Mouse (Mus musculus) stomach, embryonic 16.5 days (tissue): Measurements from ENCODE around the gene Mlst8. TPM values are rescaled to one million over a fixed set of nuclear protein-coding genes. Genes with fewer than 3 reads are reported as not detected.

Experiments
- ATAC-seq: fragments of 200-750 bp; cut with Nextera tagmentation; 2 replicates; pipeline ENCODE4 v1.8.0; 2017; ENCODE audit warnings: moderate number of reproducible peaks, moderate TSS enrichment; ENCODE audit not compliant: insufficient read depth, low FRiP score
- H3K27ac ChIP-seq: fragments of 300-500 bp; sonication (generic); 2 replicates; pipeline ENCODE4 v1.5.1; 2014; ENCODE audit warnings: low read length
- H3K27me3 ChIP-seq: fragments of 300-500 bp; sonication (generic); 2 replicates; pipeline ENCODE4 v1.6.1; 2014; ENCODE audit warnings: low read length, control low read depth, mixed read lengths; ENCODE audit not compliant: control insufficient read depth, insufficient read depth
- H3K36me3 ChIP-seq: fragments of 300-500 bp; sonication (generic); 2 replicates; pipeline ENCODE4 v1.6.1; 2014; ENCODE audit warnings: low read length; ENCODE audit not compliant: control insufficient read depth, insufficient read depth
- H3K4me1 ChIP-seq: fragments of 300-500 bp; sonication (generic); 2 replicates; pipeline ENCODE4 v1.6.1; 2014; ENCODE audit warnings: low read length, control low read depth, mixed read lengths; ENCODE audit not compliant: control insufficient read depth, insufficient read depth
- H3K4me2 ChIP-seq: fragments of 300-500 bp; sonication (generic); 2 replicates; pipeline ENCODE4 v1.6.1; 2014; ENCODE audit warnings: low read depth, low read length, mixed read lengths
- H3K4me3 ChIP-seq: fragments of 300-500 bp; sonication (generic); replicated peaks from 2 replicates; pipeline ENCODE4 v1.5.1; 2014; ENCODE audit warnings: mild to moderate bottlenecking, low read length
- H3K9ac ChIP-seq: fragments of 300-500 bp; sonication (generic); 2 replicates; pipeline ENCODE4 v1.6.1; 2014; ENCODE audit warnings: low read length
- H3K9me3 ChIP-seq: fragments of 300-500 bp; sonication (generic); replicated peaks from 2 replicates; pipeline ENCODE4 v1.6.1; 2016; ENCODE audit warnings: low read length, control low read depth; ENCODE audit not compliant: control insufficient read depth
- WGBS: fragments of 180-500 bp; shearing (Covaris S2); extraction: QIAGEN DNeasy Blood & Tissue Kit; methylation state at CpG from one replicate; pipeline ENCODE4 v1.1.7; 2014; 5-methylcytosine and 5-hydroxymethylcytosine counted together
- polyA plus RNA-seq: library from polyadenylated mRNA; unstranded; fragments of >200 nt; fragmentation: Nextera tagmentation; extraction: Ambion mirVana; gene quantifications from 2 replicates; pipeline ENCODE4 v1.2.1, GENCODE M21; 2015

Gene Mlst8
- polyA plus RNA-seq, 1 experiment from 2014 or later = 29.0 TPM

DNA sequence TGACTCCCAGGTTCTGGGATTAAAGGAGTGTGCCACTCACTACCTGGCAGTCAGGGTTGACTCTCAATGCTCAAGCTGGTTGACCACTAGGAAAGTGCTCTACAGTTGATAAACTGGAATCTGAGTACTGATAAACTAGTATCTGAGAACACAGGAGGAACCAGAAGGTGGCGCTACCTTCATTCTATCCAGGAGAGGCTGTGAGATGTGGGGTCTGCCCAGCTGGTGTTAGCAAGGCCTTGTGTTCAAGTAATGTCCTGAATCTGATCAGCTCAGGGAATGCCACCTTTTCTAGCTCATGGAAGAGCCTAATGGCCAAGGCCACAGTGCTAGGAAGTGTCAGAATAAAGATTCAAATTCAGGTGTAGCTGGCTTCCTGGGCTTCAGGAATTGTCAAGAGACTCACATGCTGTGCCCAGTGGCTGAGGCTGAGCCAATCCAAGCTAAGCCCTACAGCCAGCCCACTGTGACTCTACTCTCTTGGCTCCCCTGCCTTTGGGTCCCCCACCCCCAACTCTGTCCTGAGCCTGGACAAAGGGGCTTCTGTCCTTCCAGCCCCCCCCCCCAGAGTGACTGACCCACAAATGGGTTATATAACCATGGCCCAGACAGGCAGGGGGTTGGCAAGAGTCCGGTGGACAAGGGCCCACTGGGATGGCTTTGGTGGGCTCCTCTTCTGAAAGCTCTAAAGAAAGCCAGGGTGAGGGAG, 15.9 kb upstream of the Mlst8 start:
- ATAC-seq = no peak
- H3K36me3 ChIP-seq = no peaks in the 10 kb centered on the region

DNA sequence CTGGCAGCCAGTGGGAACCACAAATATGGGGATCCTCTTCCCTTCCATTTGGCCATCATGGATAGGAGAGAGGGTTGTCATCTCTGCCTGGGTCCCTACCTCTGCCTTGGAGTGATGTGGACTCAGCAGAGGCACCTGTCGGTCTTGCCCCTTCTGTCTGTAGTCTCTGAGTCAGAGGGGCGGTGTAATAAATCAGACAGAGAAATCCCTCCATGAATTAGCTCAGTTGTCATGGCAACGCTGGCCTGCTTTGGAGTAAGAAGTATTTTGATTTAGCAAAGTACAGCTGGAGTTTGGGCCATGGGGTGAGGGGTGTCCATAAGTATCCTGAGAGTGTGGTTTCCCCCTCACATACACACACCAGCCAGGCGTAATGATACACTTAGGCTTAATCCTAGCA, 11.5 kb upstream of the Mlst8 start:
- H3K9ac ChIP-seq = no peak overlapping the region
- no peaks in the 10 kb centered on the region for H3K9me3 ChIP-seq
- peaks cover 20% of the 10 kb centered on the region for H3K27me3 ChIP-seq
- no peak overlapping the region for H3K4me2 ChIP-seq
- H3K27ac ChIP-seq = no peak overlapping the region
- peaks cover 10% of the 10 kb centered on the region for H3K4me1 ChIP-seq
- no peak overlapping the region for H3K4me3 ChIP-seq
- ATAC-seq = no peak
- H3K36me3 ChIP-seq = no peaks in the 10 kb centered on the region
- WGBS = 75% methylated on average over 4 of the region's 4 CpGs

More for the DNA sequence above, 15.9 kb upstream of the Mlst8 start:
- WGBS = 42% methylated on average over 2 of the region's 2 CpGs
- H3K27me3 ChIP-seq = peaks cover 6% of the 10 kb centered on the region; the same call in 1 of the 2 replicates
- no peaks in the 10 kb centered on the region for H3K9me3 ChIP-seq
- H3K4me2 ChIP-seq = no peak overlapping the region
- H3K4me1 ChIP-seq = peaks cover 2% of the 10 kb centered on the region; the same call in 1 of the 2 replicates
- 0 out of 2 replicates have a peak overlapping the region, but pooled peaks have one; percentile 10 for H3K9ac ChIP-seq
- H3K27ac ChIP-seq = no peak overlapping the region
- no peak overlapping the region for H3K4me3 ChIP-seq

DNA sequence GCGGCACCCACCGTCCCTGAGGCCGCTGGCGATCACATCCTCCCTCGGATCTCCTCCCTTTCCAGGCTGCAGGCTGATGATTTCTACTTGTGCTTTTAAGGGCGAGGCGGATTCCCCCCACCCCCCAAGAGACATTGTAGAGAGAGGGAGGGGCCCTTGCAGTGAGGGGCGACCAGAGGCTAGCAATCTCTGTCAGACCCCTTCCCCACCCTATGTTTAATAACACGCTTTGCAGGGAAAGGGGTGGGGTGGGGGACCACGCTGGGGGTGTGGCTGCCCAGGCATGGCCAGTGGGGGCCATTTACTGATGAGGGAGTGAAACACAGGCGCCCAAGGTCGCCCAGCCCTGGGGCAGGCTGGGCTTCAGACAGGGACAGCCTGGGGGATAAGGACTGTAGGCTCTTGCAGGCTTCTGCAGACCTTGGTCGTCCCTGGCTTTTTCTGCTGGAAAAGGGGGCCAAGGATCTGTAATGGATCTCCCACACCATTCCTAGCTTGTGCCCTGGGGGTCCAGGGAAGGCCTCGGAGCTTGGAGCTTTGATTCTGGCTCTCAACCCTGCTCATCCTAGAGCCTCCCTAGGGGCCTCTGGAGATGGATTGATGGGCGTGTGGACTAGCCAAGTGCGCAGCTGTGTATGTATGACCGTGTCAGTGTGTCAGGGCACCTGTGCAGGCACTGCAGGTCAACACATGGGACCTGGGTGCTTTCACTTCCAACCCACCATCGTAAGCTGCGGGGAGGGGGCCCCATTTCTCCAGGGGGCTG, 10.6 kb upstream of the Mlst8 start:
- Histone ChIP-seq H3K36me3 (no peaks in the 10 kb centered on the region), H3K27me3 (peaks cover 20% of the 10 kb centered on the region), H3K9me3 (no peaks in the 10 kb centered on the region), H3K27ac (no peak overlapping the region), H3K4me1 (peaks cover 10% of the 10 kb centered on the region), H3K4me2 (peak overlapping the region; percentile 100), H3K4me3 (peak overlapping the region; percentile 71), H3K9ac (peak overlapping the region; percentile 81)
- ATAC-seq = peak; percentile 23; the same call in 1 of the 2 replicates
- WGBS = 23% methylated on average over 19 of the region's 19 CpGs

DNA sequence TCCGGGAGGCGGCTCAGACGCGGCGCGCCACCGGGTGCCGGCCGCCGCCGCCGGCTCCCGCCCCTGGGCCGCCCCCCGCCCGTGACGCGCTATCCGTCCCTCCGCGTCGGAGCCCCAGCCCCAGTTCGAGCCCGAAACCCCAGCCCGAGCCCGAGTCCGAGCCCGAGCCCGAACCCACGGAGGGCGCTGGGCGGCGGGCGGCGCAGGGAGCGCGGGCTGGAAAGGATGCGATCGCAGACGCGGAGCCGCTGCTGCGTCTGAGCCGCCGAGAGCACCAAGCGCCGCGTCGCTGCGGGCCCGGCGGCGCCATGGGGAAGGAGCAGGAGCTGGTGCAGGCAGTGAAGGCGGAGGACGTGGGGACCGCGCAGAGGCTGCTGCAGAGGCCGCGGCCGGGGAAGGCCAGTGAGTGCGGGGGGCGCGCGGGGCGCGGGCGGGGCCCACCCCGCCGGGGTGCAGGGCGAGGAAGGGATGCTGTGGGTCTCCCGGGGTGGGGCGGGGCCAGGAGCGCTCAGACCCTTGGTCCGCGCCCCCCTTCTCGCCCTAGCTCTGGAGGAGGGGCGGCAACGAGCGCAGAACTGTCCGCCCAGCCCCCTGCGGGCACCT, 9.9 kb upstream of the Mlst8 start:
- Histone ChIP-seq H3K27ac (no peak overlapping the region), H3K4me2 (peak overlapping the region; percentile 100), H3K4me3 (peak overlapping the region; percentile 71), H3K9ac (peak overlapping the region; percentile 81), H3K36me3 (no peaks in the 10 kb centered on the region), H3K9me3 (no peaks in the 10 kb centered on the region), H3K27me3 (peaks cover 20% of the 10 kb centered on the region), H3K4me1 (peaks cover 10% of the 10 kb centered on the region)
- ATAC-seq = peak; percentile 63
- WGBS = under 1% methylated on average over 58 of the region's 81 CpGs

DNA sequence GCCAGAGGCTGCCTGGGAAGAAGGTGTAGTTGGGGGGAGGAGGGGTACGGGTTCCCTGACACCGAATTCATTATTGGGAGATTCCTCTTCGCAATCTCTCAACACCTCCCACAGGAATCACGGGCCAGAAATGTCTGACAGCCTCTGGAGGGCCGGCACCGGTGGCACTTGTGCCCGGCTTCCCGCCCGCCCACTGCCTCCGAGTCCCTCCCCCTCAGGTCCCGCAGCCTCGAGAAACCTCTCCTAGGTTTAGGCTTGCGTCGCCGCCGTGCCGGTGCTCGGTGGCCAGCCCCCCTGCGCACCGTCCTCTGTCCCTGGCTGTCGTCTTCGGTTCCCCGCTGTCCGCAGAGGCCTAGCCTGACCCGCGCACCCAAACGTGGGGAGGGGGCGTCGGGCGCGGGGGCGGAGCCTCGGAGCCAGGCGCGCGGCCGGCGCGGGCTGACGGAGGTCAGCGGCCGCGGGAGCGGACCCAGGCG, 9.3 kb upstream of the Mlst8 start, which contains the start of gene Caskin1:
Gene Caskin1, plus strand, starts transcription at position 416 of the 476 bp plus-strand sequence.
- Histone ChIP-seq H3K27me3 (peaks cover 20% of the 10 kb centered on the region), H3K4me1 (peaks cover 10% of the 10 kb centered on the region), H3K9ac (peak within 1 kb of the TSS; percentile 81), H3K9me3 (no peaks in the 10 kb centered on the region), H3K36me3 (no peaks in the 10 kb centered on the region), H3K4me3 (peak within 1 kb of the TSS; percentile 71), H3K4me2 (peak within 1 kb of the TSS; percentile 100), H3K27ac (no peak within 1 kb of the TSS)
- ATAC-seq = peak; percentile 48
- under 1% methylated on average over 45 of the region's 45 CpGs for WGBS

DNA sequence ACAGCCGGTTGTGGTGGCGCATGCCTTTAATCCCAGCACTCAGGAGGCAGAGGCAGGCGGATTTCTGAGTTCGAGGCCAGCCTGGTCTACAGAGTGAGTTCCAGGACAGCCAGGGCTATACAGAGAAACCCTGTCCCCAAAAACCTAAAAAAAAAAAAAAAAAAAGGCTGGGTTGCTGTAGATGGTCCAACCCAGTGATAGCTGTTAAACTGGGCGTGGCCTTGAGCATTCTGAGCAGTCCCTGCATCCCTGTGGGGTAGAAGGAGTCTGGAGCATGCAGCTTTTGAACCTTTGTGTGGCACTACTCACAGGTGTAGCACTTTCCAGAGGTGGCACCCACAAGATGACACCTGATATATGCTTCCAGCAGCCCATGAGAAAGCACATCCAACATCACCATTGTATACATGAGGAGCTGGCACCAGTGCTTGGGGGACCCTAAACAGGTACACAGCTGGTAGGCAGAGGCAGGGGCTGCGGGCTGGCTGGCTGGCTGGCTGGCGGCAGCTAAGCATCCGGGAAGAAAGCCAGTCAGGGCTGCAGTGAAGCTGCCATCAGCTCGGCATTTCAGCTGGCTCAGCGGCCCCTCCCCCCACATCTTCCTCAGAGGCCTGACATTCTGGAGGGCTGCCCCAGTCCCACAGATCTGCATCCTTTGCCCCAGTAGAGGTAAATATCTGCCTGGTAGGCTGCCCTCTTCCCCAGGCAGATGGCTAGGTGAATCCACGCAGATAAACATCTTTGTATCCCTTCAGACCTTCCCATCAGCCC, 6.4 kb upstream of the Mlst8 start:
- Histone ChIP-seq H3K9me3 (no peaks in the 10 kb centered on the region), H3K27ac (no peak overlapping the region), H3K4me2 (no peak overlapping the region), H3K27me3 (peaks cover 17% of the 10 kb centered on the region), H3K4me1 (peaks cover 14% of the 10 kb centered on the region), H3K9ac (no peak overlapping the region), H3K36me3 (no peaks in the 10 kb centered on the region), H3K4me3 (no peak overlapping the region)
- 45% methylated on average over 11 of the region's 11 CpGs for WGBS
- ATAC-seq = no peak

DNA sequence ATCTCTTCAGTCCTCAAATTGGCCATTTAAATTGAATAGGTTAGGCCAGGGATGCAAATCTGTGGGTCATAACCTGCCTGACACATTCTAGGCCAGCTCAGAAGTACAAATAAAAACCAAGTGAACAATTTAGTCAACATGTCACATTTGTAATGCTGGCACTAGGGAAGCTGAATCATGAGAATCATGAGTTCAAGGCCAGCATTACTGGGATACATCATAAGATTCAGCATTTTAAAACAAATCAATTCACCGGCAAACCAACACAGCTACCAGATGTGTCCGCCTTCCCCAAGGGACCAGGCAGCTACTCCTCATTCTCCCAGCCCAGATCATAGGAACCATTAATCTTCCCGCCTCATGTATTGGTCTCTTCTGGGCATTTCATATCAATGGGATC, 4.6 kb upstream of the Mlst8 start:
- Histone ChIP-seq H3K27ac (no peak overlapping the region), H3K9me3 (no peaks in the 10 kb centered on the region), H3K36me3 (no peaks in the 10 kb centered on the region), H3K4me1 (peaks cover 6% of the 10 kb centered on the region; the same call in 1 of the 2 replicates), H3K4me3 (no peak overlapping the region), H3K4me2 (no peak overlapping the region), H3K27me3 (peaks cover 12% of the 10 kb centered on the region), H3K9ac (no peak overlapping the region)
- no peak for ATAC-seq
- 91% methylated on average over 3 of the region's 3 CpGs for WGBS

DNA sequence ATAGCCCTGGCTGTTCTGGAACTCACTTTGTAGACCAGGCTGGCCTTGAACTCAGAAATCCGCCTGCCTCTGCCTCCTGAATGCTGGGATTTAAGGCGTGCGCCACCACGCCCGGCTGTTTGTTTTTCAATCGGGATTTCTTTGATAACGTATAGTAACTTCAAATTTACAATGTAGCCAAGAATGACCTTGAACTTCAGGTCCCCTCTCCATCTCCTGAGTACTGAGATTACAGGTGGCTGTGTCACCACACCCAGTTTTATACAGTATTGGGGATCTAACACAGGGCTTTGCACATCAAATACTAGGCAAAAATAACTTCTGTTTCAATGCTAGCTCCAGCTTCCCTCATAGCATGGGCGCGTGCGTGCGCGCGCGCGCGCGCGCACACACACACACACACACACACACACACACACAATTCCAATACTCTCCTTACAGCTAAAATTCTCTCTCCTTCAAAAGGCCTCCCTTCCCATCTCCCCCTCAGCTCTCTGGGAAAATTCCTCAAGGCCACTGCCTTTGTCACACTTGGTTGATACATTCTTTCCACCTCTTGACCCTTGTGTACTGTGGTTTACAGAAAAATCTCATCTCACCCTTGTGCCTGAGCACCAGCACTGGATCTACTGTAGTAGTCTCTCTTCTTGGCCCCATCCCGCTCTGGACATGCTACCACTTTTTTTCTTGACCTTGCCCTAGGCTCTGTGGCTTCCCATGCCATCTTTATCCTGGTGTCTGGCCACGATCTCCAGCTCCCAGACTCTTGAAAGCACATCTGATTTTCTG, 2.3 kb upstream of the Mlst8 start:
- Histone ChIP-seq H3K4me3 (no peak overlapping the region), H3K27ac (no peak overlapping the region), H3K36me3 (peaks cover under 1% of the 10 kb centered on the region; the same call in 1 of the 2 replicates), H3K4me2 (no peak overlapping the region), H3K27me3 (no peaks in the 10 kb centered on the region), H3K9ac (no peak overlapping the region), H3K9me3 (no peaks in the 10 kb centered on the region), H3K4me1 (peaks cover 10% of the 10 kb centered on the region)
- ATAC-seq = no peak
- WGBS = 91% methylated on average over 20 of the region's 20 CpGs
